Mouse (Mus musculus): ENCODE data around the gene Cnpy1.

Cnpy1 gene

GRCm38 (mm10) chr5:28161938-28162402 is 83.6 kb downstream of the Cnpy1 start:
- DNase-seq = no peak

GRCm38 (mm10) chr5:28161383-28161937 is 84.1 kb downstream of the Cnpy1 start:
- DNase-seq = no peak

GRCm38 (mm10) chr5:28159891-28160470 is 85.6 kb downstream of the Cnpy1 start:
- no peak for DNase-seq

GRCm38 (mm10) chr5:28159072-28159458 is 86.5 kb downstream of the Cnpy1 start:
- DNase-seq = no peak

GRCm38 (mm10) chr5:28158308-28159071 is 87.1 kb downstream of the Cnpy1 start:
- DNase-seq = no peak

- DNase-seq = no peak
Observed at GRCm38 (mm10) chr5:28157781-28158180, 87.8 kb downstream of the Cnpy1 start.

- no peak for DNase-seq
Observed at GRCm38 (mm10) chr5:28157044-28157730, 88.4 kb downstream of the Cnpy1 start.

All from thymus, postnatal 36 days (tissue).